Mouse (Mus musculus): ENCODE measurements around the gene Gm42372.

Gene Gm42372

GRCm38 (mm10) chr7:17030239-17030638 lies 47.4 kb downstream of the Gm42372 start:
- DNase-seq (ENCODE audit: low spot score), result no peak

Measured in testis, postnatal 10 days (tissue).